Mouse (Mus musculus) hindbrain, embryonic 16.5 days (tissue): ENCODE data around the gene Maml1. TPM values are rescaled to one million over a fixed set of nuclear protein-coding genes. Genes with fewer than 3 reads are reported as not detected.

Experiments
- ATAC-seq: fragments of 200-750 bp; cut with Nextera tagmentation; 2 replicates; pipeline ENCODE4 v1.8.0; 2017; ENCODE audit warnings: moderate TSS enrichment, moderate library complexity
- H3K27ac ChIP-seq: fragments of 300-500 bp; sonication (generic); 2 replicates; pipeline ENCODE4 v1.5.1; 2014; ENCODE audit warnings: low read depth, mild to moderate bottlenecking, control low read depth, low read length, moderate library complexity
- H3K27me3 ChIP-seq: fragments of 300-500 bp; sonication (generic); replicated peaks from 2 replicates; pipeline ENCODE4 v1.6.1; 2014; ENCODE audit warnings: low read length; ENCODE audit not compliant: control insufficient read depth, insufficient read depth
- H3K36me3 ChIP-seq: fragments of 300-500 bp; sonication (generic); 2 replicates; pipeline ENCODE4 v1.6.1; 2014; ENCODE audit warnings: mild to moderate bottlenecking, low read length, moderate library complexity, mixed read lengths; ENCODE audit not compliant: control insufficient read depth, insufficient read depth
- H3K4me1 ChIP-seq: fragments of 300-500 bp; sonication (generic); 2 replicates; pipeline ENCODE4 v1.6.1; 2014; ENCODE audit warnings: low read depth, low read length; ENCODE audit not compliant: control insufficient read depth, insufficient read depth
- H3K4me2 ChIP-seq: fragments of 300-500 bp; sonication (generic); 2 replicates; pipeline ENCODE4 v1.6.1; 2014; ENCODE audit warnings: mild to moderate bottlenecking, low read length, control low read depth, moderate library complexity
- H3K4me3 ChIP-seq: fragments of 300-500 bp; sonication (generic); 2 replicates; pipeline ENCODE4 v1.5.1; 2014; ENCODE audit warnings: mild to moderate bottlenecking, low read length, control low read depth, moderate library complexity
- H3K9ac ChIP-seq: fragments of 300-500 bp; sonication (generic); 2 replicates; pipeline ENCODE4 v1.6.1; 2014; ENCODE audit warnings: low read depth, mild to moderate bottlenecking, control low read depth, low read length, moderate library complexity
- H3K9me3 ChIP-seq: fragments of 300-500 bp; sonication (generic); 2 replicates; pipeline ENCODE4 v1.6.1; 2014; ENCODE audit warnings: mild to moderate bottlenecking, low read length, moderate library complexity; ENCODE audit not compliant: control insufficient read depth
- WGBS: fragments of 180-500 bp; shearing (Covaris S2); extraction: QIAGEN DNeasy Blood & Tissue Kit; methylation state at CpG from one replicate; pipeline ENCODE4 v1.1.7; 2014; 5-methylcytosine and 5-hydroxymethylcytosine counted together
- polyA plus RNA-seq: library from polyadenylated mRNA; unstranded; fragments of >200 nt; fragmentation: Nextera tagmentation; extraction: Ambion mirVana; gene quantifications from 2 replicates; pipeline ENCODE4 v1.2.1, GENCODE M21; 2015

Gene Maml1
- polyA plus RNA-seq, 1 experiment from 2014 or later = 1.9 TPM

- H3K9me3 ChIP-seq = no peaks in the 10 kb centered on the region
- ATAC-seq = no peak
- no peaks in the 10 kb centered on the region for H3K27me3 ChIP-seq
- no peak overlapping the region for H3K27ac ChIP-seq
- WGBS = 78% methylated on average over 3 of the region's 3 CpGs
- H3K4me3 ChIP-seq = no peak overlapping the region
- H3K4me2 ChIP-seq = no peak overlapping the region
- H3K36me3 ChIP-seq = peaks cover 4% of the 10 kb centered on the region
- no peak overlapping the region for H3K9ac ChIP-seq
- peaks cover 13% of the 10 kb centered on the region for H3K4me1 ChIP-seq
Measured at GRCm38 (mm10) chr11:50212060-50212739, 79.9 kb downstream of the Maml1 start.

GRCm38 (mm10) chr11:50211322-50212059 is 80.6 kb downstream of the Maml1 start:
- Histone ChIP-seq H3K36me3 (peaks cover 11% of the 10 kb centered on the region), H3K9me3 (no peaks in the 10 kb centered on the region), H3K9ac (no peak overlapping the region; the same call in 1 of the 2 replicates), H3K27me3 (no peaks in the 10 kb centered on the region), H3K4me1 (peaks cover 13% of the 10 kb centered on the region), H3K27ac (peak overlapping the region; percentile 98), H3K4me2 (peak overlapping the region; percentile 72), H3K4me3 (peak overlapping the region; percentile 91)
- ATAC-seq = no peak
- WGBS = 91% methylated on average over 3 of the region's 3 CpGs

DNA sequence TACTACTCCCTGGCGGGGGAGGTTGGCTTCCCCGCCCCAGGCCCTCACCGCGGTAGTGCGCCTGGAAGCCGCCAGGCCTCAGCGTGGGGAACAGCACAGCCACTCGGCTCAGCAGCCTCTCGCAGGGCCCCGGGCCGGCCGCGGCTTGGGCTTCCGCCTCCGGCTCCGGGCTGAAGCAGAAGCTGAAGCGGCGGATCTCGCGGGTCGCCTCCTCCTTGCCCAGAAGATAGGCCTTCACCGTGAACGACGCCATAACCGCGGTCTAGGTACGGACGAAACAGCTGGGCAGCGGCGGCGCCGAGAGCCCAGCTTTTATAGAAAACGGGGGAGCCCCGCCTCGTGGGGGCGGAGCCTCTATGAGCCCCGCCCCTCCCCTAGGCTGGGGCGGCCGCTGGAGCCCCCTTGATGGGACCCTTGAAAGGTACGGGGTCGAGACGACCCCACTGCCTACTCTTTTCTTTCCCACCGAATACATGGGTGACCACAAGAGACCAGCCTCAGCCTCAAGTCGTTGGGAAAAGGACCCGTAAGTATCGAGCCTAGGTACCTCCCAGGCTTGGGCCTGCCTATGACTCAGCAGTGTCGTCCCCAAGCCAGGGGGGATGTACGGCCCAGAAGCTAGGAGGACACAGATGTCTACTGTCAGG is 81.5 kb downstream of the Maml1 start, which contains the start of the genes Sqstm1 and Mgat4b:
Gene Sqstm1 (minus strand): TSS at position 323 of the 647 bp plus-strand sequence.
Gene Mgat4b (plus strand): TSS at position 386 of the 647 bp plus-strand sequence.
- no peaks in the 10 kb centered on the region for H3K9me3 ChIP-seq
- ATAC-seq = peak; percentile 78
- under 1% methylated on average over 44 of the region's 48 CpGs for WGBS
- H3K4me2 ChIP-seq = peak within 1 kb of the TSS; percentile 72
- peak within 1 kb of the TSS; percentile 91 for H3K4me3 ChIP-seq
- H3K27ac ChIP-seq = peak within 1 kb of the TSS; percentile 98
- peaks cover 13% of the 10 kb centered on the region for H3K4me1 ChIP-seq
- no peaks in the 10 kb centered on the region for H3K27me3 ChIP-seq
- peaks cover 17% of the 10 kb centered on the region for H3K36me3 ChIP-seq
- H3K9ac ChIP-seq = peak within 1 kb of the TSS; percentile 97

GRCm38 (mm10) chr11:50210101-50210504 is 82.0 kb downstream of the Maml1 start:
- Histone ChIP-seq H3K27ac (peak overlapping the region; percentile 98), H3K27me3 (no peaks in the 10 kb centered on the region), H3K9ac (peak overlapping the region; percentile 97), H3K9me3 (no peaks in the 10 kb centered on the region), H3K4me3 (peak overlapping the region; percentile 91), H3K4me2 (peak overlapping the region; percentile 72), H3K4me1 (peaks cover 13% of the 10 kb centered on the region), H3K36me3 (peaks cover 17% of the 10 kb centered on the region)
- ATAC-seq = peak; percentile 94
- WGBS = under 1% methylated on average over 24 of the region's 24 CpGs

DNA sequence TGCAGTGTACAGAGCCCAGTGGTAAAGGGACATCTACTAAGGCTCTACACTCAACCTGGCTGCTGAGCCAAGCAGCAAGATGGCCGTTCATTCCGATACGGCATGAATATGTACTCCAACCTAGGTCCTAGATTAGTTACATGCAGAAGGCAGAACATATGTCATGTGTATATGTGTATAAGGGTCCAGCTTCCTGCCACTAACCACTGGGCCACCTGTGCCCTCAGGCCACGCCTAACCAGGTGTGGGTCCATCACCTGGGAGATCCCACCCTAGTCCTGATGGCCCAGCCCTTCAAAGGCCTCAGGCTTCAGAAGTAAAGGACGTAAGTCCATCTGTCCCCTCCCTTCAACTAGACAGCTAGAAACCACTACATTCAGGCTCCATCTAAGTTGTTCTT is 84.1 kb downstream of the Maml1 start:
- H3K4me2 ChIP-seq = no peak overlapping the region
- no peak for ATAC-seq
- 93% methylated on average over 5 of the region's 5 CpGs for WGBS
- no peaks in the 10 kb centered on the region for H3K27me3 ChIP-seq
- H3K27ac ChIP-seq = no peak overlapping the region
- H3K36me3 ChIP-seq = peaks cover 29% of the 10 kb centered on the region
- H3K9me3 ChIP-seq = no peaks in the 10 kb centered on the region
- H3K9ac ChIP-seq = no peak overlapping the region
- peaks cover 13% of the 10 kb centered on the region for H3K4me1 ChIP-seq
- H3K4me3 ChIP-seq = no peak overlapping the region

DNA sequence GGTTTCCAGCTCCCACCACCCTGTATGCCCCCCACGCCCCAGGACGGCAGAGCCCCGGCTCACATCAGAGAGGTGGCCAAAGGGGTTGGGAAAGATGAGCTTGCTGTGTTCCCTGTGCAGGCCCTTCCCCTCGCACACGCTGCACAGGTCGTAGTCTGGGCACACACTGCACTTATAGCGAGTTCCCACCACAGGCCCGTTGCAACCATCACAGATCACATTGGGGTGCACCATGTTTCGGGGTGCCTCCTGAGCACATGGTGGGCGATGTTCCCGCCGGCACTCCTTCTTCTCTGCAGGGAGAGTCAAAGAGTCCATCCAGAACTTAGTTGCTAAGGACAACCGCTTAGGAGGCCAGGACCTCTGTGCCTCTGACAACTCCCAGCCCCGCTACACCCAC is 84.8 kb downstream of the Maml1 start:
- Histone ChIP-seq H3K4me2 (no peak overlapping the region), H3K27me3 (no peaks in the 10 kb centered on the region), H3K4me3 (no peak overlapping the region), H3K36me3 (peaks cover 34% of the 10 kb centered on the region), H3K27ac (no peak overlapping the region), H3K4me1 (peaks cover 13% of the 10 kb centered on the region), H3K9ac (no peak overlapping the region), H3K9me3 (no peaks in the 10 kb centered on the region)
- WGBS = 96% methylated on average over 14 of the region's 14 CpGs
- no peak for ATAC-seq

GRCm38 (mm10) chr11:50206037-50206436 is 86.1 kb downstream of the Maml1 start:
- no peak for ATAC-seq
- H3K9ac ChIP-seq = no peak overlapping the region
- H3K27me3 ChIP-seq = no peaks in the 10 kb centered on the region
- no peak overlapping the region for H3K4me3 ChIP-seq
- H3K27ac ChIP-seq = no peak overlapping the region
- no peaks in the 10 kb centered on the region for H3K9me3 ChIP-seq
- H3K4me1 ChIP-seq = peaks cover 11% of the 10 kb centered on the region
- H3K4me2 ChIP-seq = no peak overlapping the region
- WGBS = 89% methylated on average over 2 of the region's 2 CpGs
- peaks cover 46% of the 10 kb centered on the region for H3K36me3 ChIP-seq
